Mouse (Mus musculus) megakaryocyte, embryonic 14.5 days (primary cell): ENCODE data around the gene Slc44a3. TPM values are rescaled to one million over a fixed set of nuclear protein-coding genes. Genes with fewer than 3 reads are reported as not detected.
A peak's percentile ranks its signal among the peaks of the same experiment; 100 is the strongest.

Experiments used
- H3K27me3 ChIP-seq: replicated peaks from 2 replicates; pipeline ENCODE3; 2012; ENCODE audit warnings: inconsistent platforms
- H3K36me3 ChIP-seq: replicated peaks from 2 replicates; pipeline ENCODE3; 2012; ENCODE audit warnings: low read length, inconsistent platforms, mixed read lengths
- H3K4me1 ChIP-seq: 2 replicates; pipeline ENCODE4 v1.6.1; 2012; ENCODE audit warnings: inconsistent platforms
- H3K4me3 ChIP-seq: replicated peaks from 2 replicates; pipeline ENCODE3; 2012; ENCODE audit warnings: moderate library complexity, mild to moderate bottlenecking, inconsistent platforms
- H3K9me3 ChIP-seq: 2 replicates; pipeline ENCODE4 v1.6.1; 2012; ENCODE audit warnings: inconsistent platforms
- FLI1 ChIP-seq: IDR thresholded peaks from 2 replicates; pipeline ENCODE4 v1.6.1; 2012; ENCODE audit warnings: low read length, inconsistent platforms, mixed read lengths
- GATA1 ChIP-seq: IDR thresholded peaks from 3 replicates; pipeline ENCODE4 v1.6.1; 2012; ENCODE audit warnings: mixed read lengths, low read length, inconsistent platforms, borderline replicate concordance
- polyA plus RNA-seq: library from polyadenylated mRNA; stranded (reverse); fragments of >175 nt; gene quantifications from 2 replicates; pipeline ENCODE4 v1.2.3, GENCODE M21; 2012; ENCODE audit warnings: low replicate concordance; ENCODE audit not compliant: insufficient read depth

Gene Slc44a3
- polyA plus RNA-seq, 1 experiment, result not detected

DNA sequence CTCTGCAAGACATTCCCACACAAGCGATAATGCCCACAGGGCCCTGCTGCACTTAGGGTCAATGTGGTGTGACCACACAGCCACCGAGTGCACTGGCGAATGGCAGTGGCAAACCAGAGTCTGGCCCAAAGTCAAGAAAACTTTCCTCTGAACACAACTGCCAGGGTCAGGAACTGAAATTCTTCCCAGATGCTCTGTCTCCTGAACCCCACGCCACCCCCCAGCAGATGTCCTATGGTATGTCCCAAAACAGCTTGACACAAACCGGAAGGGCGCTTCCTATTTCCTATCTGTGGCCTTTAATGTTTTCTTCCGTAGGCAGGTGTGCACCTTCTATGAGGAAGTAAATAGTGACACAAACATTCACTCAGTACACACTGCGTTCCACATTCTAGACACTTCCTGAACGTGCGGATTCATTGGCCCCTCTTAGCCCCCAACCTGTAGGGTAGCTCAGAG is 65.1 kb downstream of the Slc44a3 start:
- no peaks in the 10 kb centered on the region for H3K36me3 ChIP-seq
- no peak overlapping the region for H3K4me3 ChIP-seq
- no peaks in the 10 kb centered on the region for H3K9me3 ChIP-seq
- H3K4me1 ChIP-seq, result peaks cover 13% of the 10 kb centered on the region
- TF ChIP-seq FLI1 (no peak), GATA1 (no peak)
- H3K27me3 ChIP-seq, result peaks cover 9% of the 10 kb centered on the region

DNA sequence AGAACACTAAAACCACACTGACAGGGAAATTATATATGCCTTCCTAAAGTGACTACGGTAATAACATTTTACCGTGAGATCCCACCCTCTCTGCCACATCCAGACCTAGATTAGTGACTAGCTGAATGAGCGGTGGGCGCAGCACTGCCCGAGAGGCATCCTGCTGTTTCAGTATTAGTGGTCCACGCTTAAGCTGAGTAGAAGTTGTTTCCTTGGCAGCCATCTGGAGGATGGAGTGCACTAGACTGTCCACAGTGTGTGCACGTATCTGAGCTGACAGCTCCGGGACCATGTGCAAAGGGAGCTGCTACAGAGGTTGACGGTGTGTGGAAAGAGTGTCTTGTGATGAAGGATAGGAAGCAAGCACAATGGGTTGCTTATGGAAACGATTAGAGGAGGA is 66.4 kb downstream of the Slc44a3 start:
- Histone ChIP-seq H3K4me1 (peaks cover 13% of the 10 kb centered on the region), H3K9me3 (no peaks in the 10 kb centered on the region), H3K4me3 (peak overlapping the region; percentile 5), H3K27me3 (peaks cover 9% of the 10 kb centered on the region), H3K36me3 (no peaks in the 10 kb centered on the region)
- TF ChIP-seq GATA1 (no peak), FLI1 (no peak)

DNA sequence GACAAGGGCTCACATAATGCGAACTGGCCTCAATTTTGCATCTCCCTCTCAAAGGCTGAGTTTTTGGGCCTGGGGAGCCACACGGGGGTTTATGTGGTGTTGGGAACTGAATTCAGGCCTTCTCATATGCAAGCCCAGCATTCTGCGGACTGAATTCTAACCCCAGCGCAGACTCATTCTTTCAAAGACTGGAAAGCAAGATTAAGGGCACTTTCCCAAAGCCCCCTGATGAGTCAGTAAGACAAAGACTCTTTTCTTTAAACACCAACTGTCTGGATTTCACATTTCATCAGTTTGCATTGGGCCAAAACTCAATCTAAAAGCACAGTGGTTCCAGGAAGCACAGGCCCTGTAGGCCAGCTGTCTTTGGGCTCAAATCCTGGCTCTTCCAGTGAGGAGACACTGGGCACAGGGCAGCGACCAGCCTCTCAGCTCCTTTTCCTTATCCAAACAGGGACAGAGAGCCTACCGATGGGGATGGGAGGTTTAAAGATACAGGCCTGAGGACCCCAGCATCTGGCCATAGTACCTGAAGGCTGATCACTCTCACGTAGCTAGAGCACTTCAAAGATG is 67.4 kb downstream of the Slc44a3 start:
- no peaks in the 10 kb centered on the region for H3K9me3 ChIP-seq
- H3K27me3 ChIP-seq, result peaks cover 14% of the 10 kb centered on the region
- TF ChIP-seq FLI1 (no peak), GATA1 (no peak)
- no peak overlapping the region for H3K4me3 ChIP-seq
- H3K4me1 ChIP-seq, result peaks cover 13% of the 10 kb centered on the region
- H3K36me3 ChIP-seq, result no peaks in the 10 kb centered on the region

DNA sequence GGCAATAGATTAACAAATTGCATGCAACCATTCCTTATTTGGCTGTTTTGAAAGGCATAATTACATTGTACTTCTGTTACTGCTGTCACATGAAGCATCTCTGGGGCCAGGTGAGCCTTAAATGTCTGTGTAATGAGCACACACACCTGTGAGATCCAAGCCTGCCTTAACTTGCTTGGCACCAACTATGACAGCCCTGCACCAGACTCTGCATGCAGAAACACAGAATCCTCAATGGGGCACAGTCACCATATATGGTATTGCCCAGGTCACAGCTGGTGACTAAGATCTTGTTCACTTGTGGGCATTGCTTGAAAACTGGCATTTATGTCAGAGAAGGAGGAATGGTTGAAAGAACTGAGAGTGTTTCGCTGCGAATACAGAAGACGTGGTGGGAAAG is 69.4 kb downstream of the Slc44a3 start:
- no peak overlapping the region for H3K4me3 ChIP-seq
- peaks cover 16% of the 10 kb centered on the region for H3K27me3 ChIP-seq
- peaks cover 15% of the 10 kb centered on the region for H3K4me1 ChIP-seq
- no peaks in the 10 kb centered on the region for H3K36me3 ChIP-seq
- no peaks in the 10 kb centered on the region for H3K9me3 ChIP-seq
- no peak for TF ChIP-seq GATA1
- TF ChIP-seq FLI1, result no peak

DNA sequence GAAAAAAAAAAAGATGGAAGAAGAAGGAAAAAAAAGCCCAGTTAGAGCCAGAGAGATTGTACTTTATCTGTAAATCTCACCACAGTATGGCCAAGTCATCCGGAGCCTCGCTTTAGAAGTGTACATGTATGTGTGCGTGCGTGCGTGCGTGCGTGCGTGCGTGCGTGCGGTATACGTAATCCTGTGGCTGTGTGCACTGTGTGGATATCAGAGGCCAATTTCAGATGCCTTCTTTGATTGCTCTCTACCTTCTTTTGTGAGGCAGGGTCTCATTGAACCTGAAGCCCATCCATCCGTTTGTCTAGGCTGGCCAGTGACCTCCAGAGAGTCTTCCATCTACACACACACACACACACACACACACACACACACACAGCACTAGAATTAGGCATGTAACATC is 70.7 kb downstream of the Slc44a3 start:
- Histone ChIP-seq H3K36me3 (peaks cover 6% of the 10 kb centered on the region), H3K4me1 (peaks cover 8% of the 10 kb centered on the region; the same call in 1 of the 2 replicates), H3K4me3 (no peak overlapping the region), H3K9me3 (no peaks in the 10 kb centered on the region), H3K27me3 (peaks cover 16% of the 10 kb centered on the region)
- no peak for TF ChIP-seq GATA1
- TF ChIP-seq FLI1, result no peak

DNA sequence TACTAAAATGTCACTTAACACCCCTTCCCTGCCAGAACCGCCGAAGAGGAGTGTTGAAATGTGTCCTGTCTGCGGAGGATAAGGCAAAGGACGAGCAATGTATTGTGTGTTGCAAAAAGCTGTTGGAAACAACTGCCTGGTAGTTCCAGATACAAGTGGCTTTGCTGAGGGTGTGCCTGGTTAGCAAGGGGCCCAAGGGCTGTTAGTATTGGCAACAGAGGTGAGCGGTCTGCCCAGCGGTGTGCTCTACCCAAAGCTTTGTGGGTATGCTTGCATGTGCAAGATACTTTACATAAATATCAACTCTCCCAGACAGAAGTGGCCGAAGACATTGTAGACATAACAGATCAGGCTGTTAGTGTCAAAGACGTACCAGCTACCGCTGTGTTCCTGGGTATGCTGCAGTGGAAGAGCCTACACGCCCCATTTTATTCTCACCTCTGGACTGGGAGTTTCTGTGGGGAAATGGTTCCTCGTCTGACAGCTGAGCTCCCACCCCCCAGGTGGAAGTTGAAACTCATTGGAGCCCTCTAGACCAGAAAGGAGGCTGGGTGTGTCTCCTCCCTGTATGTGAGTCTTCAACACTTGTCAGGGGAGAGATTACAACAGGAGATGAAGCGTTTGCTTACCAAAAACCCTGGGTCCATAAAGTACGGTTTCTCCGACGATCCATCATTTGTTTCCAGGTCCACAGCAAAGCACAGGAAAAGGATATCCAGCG is 71.6 kb downstream of the Slc44a3 start:
- no peaks in the 10 kb centered on the region for H3K9me3 ChIP-seq
- H3K36me3 ChIP-seq, result peaks cover 14% of the 10 kb centered on the region
- peaks cover 8% of the 10 kb centered on the region; the same call in 1 of the 2 replicates for H3K4me1 ChIP-seq
- TF ChIP-seq FLI1 (no peak), GATA1 (no peak)
- H3K4me3 ChIP-seq, result no peak overlapping the region
- peaks cover 12% of the 10 kb centered on the region for H3K27me3 ChIP-seq

DNA sequence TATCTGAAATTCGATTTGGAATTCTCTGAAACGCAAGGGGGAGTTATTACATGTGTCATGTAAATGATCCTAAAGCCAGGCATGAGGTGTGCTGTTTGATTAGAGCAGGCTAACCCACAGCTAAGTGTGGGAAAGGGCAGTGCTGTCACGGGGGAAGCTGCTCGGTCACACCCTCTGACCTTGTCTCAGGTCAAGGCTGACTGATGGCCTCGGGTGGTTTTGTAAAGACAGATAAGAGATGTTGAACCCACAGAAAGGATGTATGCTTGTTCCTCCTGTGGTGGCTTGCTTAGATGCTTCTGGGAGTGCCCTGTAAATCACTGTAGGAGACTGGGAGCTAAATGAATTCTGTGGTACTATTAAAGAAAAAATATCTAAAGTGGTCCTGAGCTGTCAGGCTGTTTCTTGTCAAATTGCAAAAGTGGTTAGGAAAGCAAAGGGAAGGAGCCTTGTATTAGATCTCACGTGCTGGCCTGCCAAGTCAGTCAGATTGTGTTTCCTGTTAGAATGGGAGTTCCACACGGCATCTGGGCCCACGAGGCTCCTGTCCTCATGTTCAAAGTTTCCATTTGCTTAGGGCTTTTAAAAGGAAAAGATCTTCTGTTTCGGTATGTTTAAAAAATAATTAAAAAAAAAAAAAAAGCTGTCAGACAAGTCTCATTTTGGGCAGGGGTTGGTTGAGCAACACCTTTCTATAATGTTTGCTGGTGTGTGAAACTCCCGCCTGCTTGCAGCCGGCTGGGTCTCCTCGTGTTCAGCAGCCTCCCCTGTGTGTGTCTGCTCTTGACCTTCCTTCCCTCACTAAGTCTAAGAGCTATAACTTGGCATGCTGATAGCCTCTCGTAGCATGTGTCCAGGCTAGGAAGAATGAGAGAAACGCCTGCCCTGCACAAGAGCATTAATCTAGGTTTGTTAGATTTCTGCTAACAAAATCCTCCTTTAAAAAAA is 73.4 kb downstream of the Slc44a3 start:
- no peaks in the 10 kb centered on the region for H3K9me3 ChIP-seq
- no peak overlapping the region for H3K4me3 ChIP-seq
- peaks cover 10% of the 10 kb centered on the region for H3K27me3 ChIP-seq
- H3K4me1 ChIP-seq, result peaks cover 8% of the 10 kb centered on the region; the same call in 1 of the 2 replicates
- TF ChIP-seq GATA1, result no peak
- no peak for TF ChIP-seq FLI1
- peaks cover 20% of the 10 kb centered on the region for H3K36me3 ChIP-seq

DNA sequence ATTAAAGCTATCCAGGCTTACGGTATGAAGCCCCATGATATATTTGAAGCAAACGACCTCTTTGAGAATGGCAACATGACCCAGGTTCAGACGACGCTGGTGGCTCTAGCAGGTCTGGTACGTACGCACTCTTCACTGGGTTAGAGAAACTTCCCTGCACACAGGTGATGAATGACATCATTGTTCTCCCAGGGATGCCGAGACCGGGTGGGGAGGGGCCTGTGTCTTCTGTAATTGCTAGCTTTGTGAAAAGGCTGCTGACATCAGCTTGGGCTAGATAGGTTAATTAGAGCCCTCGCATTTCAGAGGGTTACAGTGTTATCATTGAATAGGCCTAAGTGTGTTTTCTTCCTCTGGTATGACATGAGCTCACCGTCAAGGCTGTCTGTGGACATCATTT is 80.8 kb downstream of the Slc44a3 start:
- H3K36me3 ChIP-seq, result peaks cover 26% of the 10 kb centered on the region

DNA sequence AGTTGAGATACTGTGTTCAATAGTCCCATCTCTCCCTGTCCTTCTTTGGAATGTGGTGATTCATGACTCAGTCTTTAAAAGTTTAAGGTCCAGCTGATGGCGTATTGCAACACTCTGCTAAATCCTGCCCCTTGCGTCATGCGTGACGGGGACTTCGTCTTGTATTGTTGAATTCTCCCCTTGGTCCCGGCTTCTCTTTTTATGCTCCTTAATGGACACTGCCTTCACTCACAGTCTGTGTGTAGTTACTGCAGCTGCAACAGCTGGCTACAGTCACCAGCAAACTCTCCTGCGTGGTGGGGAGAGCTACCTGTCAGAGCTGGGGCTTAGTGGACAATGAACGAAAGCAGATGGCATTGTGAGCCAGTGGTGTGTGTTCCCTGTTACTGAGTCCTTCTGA is 82.7 kb downstream of the Slc44a3 start:
- TF ChIP-seq FLI1 (no peak), GATA1 (no peak)
- peaks cover 5% of the 10 kb centered on the region; the same call in 1 of the 2 replicates for H3K4me1 ChIP-seq
- H3K4me3 ChIP-seq, result no peak overlapping the region
- peaks cover 13% of the 10 kb centered on the region for H3K36me3 ChIP-seq
- no peaks in the 10 kb centered on the region for H3K27me3 ChIP-seq
- no peaks in the 10 kb centered on the region for H3K9me3 ChIP-seq

More for the DNA sequence above, 80.8 kb downstream of the Slc44a3 start:
- Histone ChIP-seq H3K4me1 (peaks cover 4% of the 10 kb centered on the region; the same call in 1 of the 2 replicates), H3K4me3 (no peak overlapping the region), H3K9me3 (no peaks in the 10 kb centered on the region), H3K27me3 (no peaks in the 10 kb centered on the region)
- TF ChIP-seq FLI1 (no peak), GATA1 (no peak)

DNA sequence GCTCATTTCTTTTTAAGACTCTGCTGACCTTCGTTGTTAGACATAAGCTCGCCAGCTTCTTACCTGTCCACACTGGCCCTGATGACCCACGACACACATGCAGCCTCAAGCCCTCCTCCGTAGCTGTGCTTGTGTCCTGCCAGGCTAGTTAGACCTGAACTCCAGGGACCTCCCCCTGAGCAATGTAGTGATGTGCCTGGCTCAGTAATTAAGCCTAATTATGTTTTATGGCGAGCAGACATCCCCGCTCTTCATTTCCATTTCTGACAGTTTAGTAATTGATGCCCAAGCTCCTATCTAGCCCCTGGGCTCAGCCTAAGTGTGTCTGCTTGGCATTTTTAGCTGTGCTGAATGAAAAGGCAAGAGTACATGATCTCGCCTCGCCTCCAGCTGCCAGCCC is 83.6 kb downstream of the Slc44a3 start:
- no peaks in the 10 kb centered on the region for H3K27me3 ChIP-seq
- peaks cover 13% of the 10 kb centered on the region for H3K36me3 ChIP-seq
- H3K4me1 ChIP-seq, result peaks cover 14% of the 10 kb centered on the region
- H3K9me3 ChIP-seq, result no peaks in the 10 kb centered on the region
- TF ChIP-seq GATA1, result no peak
- no peak for TF ChIP-seq FLI1
- no peak overlapping the region for H3K4me3 ChIP-seq
